Mouse (Mus musculus): ENCODE measurements at regions not wholly inside any gene's neighbourhood (a gene's known extent, or its start where the extent isn't known, plus 50 kb on each side); places are given as distances from the start of the nearest gene placed in this dataset.

DNA sequence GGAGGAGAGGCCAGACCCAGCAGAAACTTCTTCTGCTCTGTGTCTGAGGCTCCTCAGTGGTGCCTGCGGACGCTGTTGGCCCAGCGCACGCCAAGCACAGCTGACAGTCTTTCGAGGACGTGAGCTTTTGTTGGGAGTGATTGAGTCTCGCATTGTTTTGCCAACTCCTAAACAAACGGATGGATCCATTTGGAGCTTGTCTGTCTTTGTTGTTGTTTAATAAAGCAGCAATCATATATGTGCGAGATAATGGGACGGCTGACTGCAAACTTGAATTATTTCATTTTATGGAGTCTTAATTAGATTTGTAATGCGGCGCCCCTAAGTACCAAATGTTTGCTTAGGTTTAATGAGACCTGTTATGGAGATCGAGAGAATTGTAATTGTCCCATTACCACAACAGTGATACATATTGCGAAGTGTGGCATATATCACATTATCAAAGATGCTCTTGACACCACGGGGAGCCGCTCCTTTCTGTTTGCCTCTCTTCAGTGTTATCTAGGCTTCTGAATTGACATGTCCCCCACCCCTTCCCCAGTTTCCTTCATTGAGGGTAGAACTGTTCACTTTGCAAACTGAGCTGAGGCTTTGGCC, 117.6 kb upstream of the Hdac4 start:
- TF ChIP-seq CTCF (IDR thresholded peaks at IDR 0.05; ENCODE audit: low read depth) (no peak), EP300 (optimal IDR thresholded peaks at IDR 0.05) (no peak)
